Mouse (Mus musculus) C2C12 (cell line): Measurements from ENCODE around the gene Gm10097. TPM values are rescaled to one million over a fixed set of nuclear protein-coding genes. Genes with fewer than 3 reads are reported as not detected.

ENCODE experiments used
- H3K27me3 ChIP-seq: one replicate; pipeline ENCODE4 v1.6.1; 2011; ENCODE audit not compliant: control insufficient read depth, insufficient read depth, insufficient read length
- H3K36me3 ChIP-seq: one replicate; pipeline ENCODE4 v1.6.1; 2011; ENCODE audit not compliant: control insufficient read depth, insufficient read depth
- H3K4me3 ChIP-seq: one replicate; pipeline ENCODE4 v1.5.1; 2011; ENCODE audit warnings: mild to moderate bottlenecking, control low read depth; ENCODE audit not compliant: poor library complexity, insufficient read depth, severe bottlenecking
- H3K79me2 ChIP-seq: one replicate; pipeline ENCODE4 v1.6.1; 2011; ENCODE audit not compliant: control insufficient read depth, insufficient read depth
- H3K79me3 ChIP-seq: one replicate; pipeline ENCODE4 v1.6.1; 2011; ENCODE audit warnings: low read depth, control low read depth
- H3ac ChIP-seq: one replicate; pipeline ENCODE3; 2011; ENCODE audit warnings: low read depth; ENCODE audit not compliant: control insufficient read depth, insufficient read length
- CEBPB ChIP-seq: IDR thresholded peaks from one replicate; pipeline ENCODE4 v1.6.1; 2011; ENCODE audit warnings: low read depth, mild to moderate bottlenecking, control low read depth, moderate library complexity
- CTCF ChIP-seq: IDR thresholded peaks from one replicate; pipeline ENCODE4 v1.5.1; 2011; ENCODE audit not compliant: control insufficient read depth, insufficient read depth, insufficient read length
- FOSL1 ChIP-seq: IDR thresholded peaks from one replicate; pipeline ENCODE4 v1.8.0; 2011; ENCODE audit warnings: mild to moderate bottlenecking, low read length; ENCODE audit not compliant: poor library complexity, insufficient read depth, severe bottlenecking
- MAX ChIP-seq: IDR thresholded peaks from one replicate; pipeline ENCODE4 v1.6.1; 2011; ENCODE audit warnings: mild to moderate bottlenecking, control low read depth
- MYOD1 ChIP-seq: IDR thresholded peaks from one replicate; pipeline ENCODE4 v1.6.1; 2011; ENCODE audit warnings: low read depth; ENCODE audit not compliant: control insufficient read depth, insufficient read length
- MYOG ChIP-seq: IDR thresholded peaks from one replicate; pipeline ENCODE4 v1.6.1; 2011; ENCODE audit not compliant: control insufficient read depth, insufficient read length; ENCODE audit errors: extremely low read depth
- USF1 ChIP-seq: IDR thresholded peaks from one replicate; pipeline ENCODE4 v1.6.1; 2011; ENCODE audit warnings: low read depth, mild to moderate bottlenecking, control low read depth, moderate library complexity
- polyA plus RNA-seq: library from polyadenylated mRNA; unstranded; fragments of >200 nt; fragmentation: generic; extraction: Trizol; gene quantifications from one replicate; pipeline ENCODE4 v1.2.1, GENCODE M21; 2012; ENCODE audit warnings: missing spikeins

Gene Gm10097
- polyA plus RNA-seq, 1 experiment = 0.02 TPM

- Histone ChIP-seq H3K79me3 (no peaks in the 10 kb centered on the region), H3ac (no peak overlapping the region), H3K27me3 (no peaks in the 10 kb centered on the region), H3K4me3 (no peak overlapping the region), H3K36me3 (peaks cover 62% of the 10 kb centered on the region), H3K79me2 (no peaks in the 10 kb centered on the region)
- TF ChIP-seq CTCF (no peak), MYOD1 (peak; percentile 94)
Observed at GRCm38 (mm10) chr10:5110773-5111172, 41.8 kb downstream of the Gm10097 start.

DNA sequence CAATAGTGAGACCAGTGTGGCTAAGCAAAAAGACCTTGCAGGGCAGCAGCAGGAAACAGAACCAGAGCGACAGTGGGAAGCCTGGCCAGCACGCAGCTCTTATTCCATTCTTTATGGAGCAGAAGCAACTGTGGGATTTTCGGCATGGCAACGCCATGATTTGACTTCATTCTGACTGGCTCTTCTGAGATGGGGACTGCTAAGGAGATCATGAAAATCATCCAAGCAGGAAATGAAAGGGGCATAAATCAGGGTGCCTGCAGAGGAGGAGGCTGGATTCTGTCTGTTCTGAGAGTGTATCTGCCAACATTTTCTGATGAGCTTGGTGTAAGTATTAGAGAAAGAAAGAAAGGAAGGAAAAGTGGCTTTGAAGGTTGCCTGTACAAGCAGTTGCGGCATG lies 47.2 kb downstream of the Gm10097 start:
- no peak for TF ChIP-seq USF1
- no peak for TF ChIP-seq MYOG
- TF ChIP-seq MAX = no peak
- no peak for TF ChIP-seq FOSL1
- TF ChIP-seq MYOD1 = no peak
- TF ChIP-seq CEBPB = no peak
- no peak for TF ChIP-seq CTCF
- Histone ChIP-seq H3K4me3 (no peak overlapping the region), H3K36me3 (peaks cover 38% of the 10 kb centered on the region), H3ac (no peak overlapping the region), H3K79me3 (no peaks in the 10 kb centered on the region), H3K79me2 (no peaks in the 10 kb centered on the region), H3K27me3 (no peaks in the 10 kb centered on the region)

DNA sequence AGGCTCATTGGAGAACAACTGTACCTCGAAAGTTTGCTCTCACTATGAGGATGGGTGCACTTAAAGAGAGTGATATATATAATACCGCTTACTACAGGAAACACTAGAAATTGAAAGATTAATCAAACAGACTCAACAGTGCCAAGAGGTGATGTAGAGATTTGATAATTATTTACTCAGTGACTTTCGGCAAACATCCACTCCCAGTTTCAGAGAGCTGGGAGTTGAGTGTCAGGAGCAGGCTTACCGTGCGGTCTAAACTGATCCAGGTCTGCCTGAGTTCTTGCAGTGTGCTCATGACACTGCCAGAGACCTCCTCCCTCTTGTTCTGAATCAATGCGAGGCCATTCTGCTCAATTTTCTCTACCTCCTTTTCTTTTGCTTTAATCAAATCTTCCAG lies 47.7 kb downstream of the Gm10097 start:
- Histone ChIP-seq H3K4me3 (no peak overlapping the region), H3K79me2 (no peaks in the 10 kb centered on the region), H3K27me3 (no peaks in the 10 kb centered on the region), H3K79me3 (no peaks in the 10 kb centered on the region), H3K36me3 (peaks cover 35% of the 10 kb centered on the region), H3ac (no peak overlapping the region)
- no peak for TF ChIP-seq MYOD1
- no peak for TF ChIP-seq FOSL1
- TF ChIP-seq MYOG = no peak
- TF ChIP-seq USF1 = no peak
- TF ChIP-seq CTCF = no peak
- TF ChIP-seq CEBPB = no peak
- no peak for TF ChIP-seq MAX
